Mouse (Mus musculus) B cell, adult 2 months (primary cell): ENCODE data around the gene Gm960.

ENCODE experiments used
- DNase-seq, 2 experiments: peaks; one replicate each; pipeline ENCODE4 v3.0.0; 2022

Gene Gm960

GRCm38 (mm10) chr19:4711098-4711600 lies 12.7 kb upstream of the Gm960 start, which contains the start of gene Sptbn2:
Gene Sptbn2 (plus strand): TSS chr19:4711167.
- DNase-seq, result no peak

GRCm38 (mm10) chr19:4708765-4709164 lies 10.3 kb upstream of the Gm960 start:
- DNase-seq, result no peak

DNA sequence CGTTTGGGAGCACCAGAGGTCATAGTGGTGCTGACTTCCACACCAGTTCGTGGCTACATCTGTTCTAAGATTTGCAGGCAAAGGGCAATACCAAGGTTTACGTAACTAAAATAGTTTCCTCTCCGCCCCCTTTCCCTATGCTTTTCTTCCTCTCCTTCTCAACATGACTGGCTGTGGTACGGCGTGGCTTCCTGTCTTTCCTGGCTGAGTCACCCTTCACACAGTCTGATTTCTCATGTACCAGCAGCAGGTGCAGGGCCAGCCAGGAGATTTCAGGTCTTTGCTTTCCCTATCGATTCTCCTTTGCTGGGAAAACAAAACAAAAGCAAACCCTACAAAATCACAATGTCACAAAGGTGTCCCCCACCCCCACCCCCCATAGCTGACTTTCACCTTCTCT lies 2.8 kb upstream of the Gm960 start:
- no peak for DNase-seq

DNA sequence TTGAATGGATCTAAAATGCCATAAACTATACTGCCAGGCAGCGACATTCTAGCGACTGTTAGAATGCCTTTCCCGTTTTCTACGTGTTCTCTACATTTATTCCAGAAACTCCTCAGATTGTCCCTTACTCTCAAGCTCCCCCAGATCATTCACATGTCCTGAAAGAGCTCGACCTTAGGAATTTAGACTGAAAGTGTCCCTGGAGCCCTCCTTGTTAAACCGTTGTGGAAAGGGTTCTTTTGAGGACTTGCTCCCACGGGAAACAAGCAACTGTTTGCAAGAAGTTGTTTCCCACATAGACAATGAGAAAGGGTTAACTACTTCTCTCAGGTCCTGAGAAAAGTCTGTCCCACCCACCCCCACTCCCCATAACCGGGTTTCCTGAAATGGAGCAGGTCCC lies 2.2 kb upstream of the Gm960 start:
- DNase-seq, result no peak

DNA sequence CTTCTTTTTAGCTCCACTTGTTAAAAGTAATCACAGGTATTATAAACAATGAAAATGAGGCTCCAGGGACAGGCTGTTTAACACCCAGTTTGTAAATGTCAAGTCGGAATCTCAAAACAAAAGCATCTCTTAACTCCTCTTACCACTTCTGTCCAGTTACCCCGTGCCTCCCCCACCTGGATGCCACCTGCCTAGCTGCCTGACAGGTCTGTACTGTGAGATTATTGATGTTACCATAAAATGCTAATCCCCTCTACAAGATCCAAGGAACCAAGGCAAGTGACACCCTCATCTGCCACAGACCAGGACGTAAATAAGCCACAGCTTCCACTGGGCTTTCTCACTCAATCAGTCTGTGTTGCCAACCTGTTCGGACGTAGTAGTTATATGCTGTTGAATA lies 1.4 kb upstream of the Gm960 start:
- DNase-seq, result no peak

DNA sequence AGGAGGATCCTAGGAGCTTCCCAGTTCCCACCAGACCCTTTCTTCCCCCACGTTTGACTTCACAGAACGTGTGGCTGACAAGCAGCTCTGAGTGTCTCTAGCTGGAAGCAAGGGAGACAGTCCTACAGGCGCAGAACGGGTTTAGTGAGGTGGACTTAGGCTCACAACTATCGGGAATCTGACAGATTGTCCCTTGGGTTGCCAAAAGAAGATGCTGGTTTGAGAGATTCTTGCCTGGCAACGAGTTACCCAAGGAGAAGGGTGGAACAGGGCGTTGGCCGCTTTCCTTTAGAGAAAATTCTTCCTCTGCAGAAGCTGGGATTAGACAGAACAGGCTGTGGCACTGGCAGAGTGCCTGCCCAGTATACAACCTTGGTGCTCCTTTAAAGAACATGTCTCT lies 388 bp upstream of the Gm960 start:
- no peak for DNase-seq

DNA sequence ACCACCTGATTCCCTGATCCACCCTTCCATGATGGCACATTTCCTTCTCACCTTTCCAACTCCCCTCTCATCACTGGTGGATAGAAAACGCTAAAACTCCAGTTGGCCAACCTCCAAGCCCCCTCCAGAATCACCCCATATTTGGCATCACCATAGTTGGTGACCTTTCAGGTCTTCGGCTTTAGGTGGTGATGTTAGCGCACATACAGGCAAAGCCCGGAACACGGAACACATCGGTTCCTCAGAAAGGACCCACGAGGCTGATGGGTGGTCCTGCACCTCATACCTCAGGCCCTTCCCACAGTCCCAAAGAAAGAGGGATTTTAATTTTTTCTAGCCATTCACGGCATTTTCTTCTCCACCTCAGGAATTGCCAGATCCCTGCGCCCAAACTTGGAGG lies 747 bp downstream of the Gm960 start:
- DNase-seq, result no peak

DNA sequence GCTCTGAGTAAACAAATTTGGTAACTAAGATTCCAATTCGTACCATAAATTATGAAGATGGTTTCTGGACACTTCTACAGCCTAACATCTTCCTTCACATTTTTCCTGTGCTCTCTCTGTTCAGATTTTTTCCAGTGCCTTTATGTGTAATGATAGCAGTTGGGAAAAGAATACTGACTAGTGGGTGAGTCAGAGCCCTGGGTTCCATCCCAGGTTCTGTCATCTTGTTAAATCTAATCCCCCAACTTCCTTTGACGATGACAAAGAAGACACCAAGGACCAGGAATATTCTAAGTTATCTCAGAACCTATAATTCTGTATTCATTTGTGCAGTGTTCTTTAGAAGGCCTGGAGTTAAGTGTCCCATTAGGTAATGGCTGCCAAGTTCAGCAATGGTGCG lies 1.3 kb downstream of the Gm960 start:
- no peak for DNase-seq

GRCm38 (mm10) chr19:4694346-4694745 lies 4.1 kb downstream of the Gm960 start:
- DNase-seq, result no peak

DNA sequence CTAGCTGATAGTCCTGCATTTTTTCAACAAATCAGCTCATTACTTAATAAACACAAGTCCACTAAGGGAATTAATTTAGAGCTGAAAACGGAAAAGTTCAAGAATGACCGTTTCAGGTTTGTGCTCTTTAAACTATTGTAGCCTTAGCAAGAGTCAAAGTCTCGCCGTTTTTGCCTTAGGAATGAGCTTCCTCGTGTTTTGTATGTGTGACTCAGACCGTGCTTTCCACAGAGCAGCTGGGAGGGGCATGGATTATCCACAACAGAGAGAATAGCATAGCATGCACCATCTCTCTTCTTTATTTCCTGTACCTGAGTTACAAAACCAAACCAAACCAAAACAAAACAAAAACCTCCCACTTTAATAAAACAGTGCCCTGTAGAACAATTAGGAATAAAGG lies 26.1 kb downstream of the Gm960 start:
- DNase-seq, result no peak

- no peak for DNase-seq
These were observed 27.7 kb downstream of the Gm960 start for GRCm38 (mm10) chr19:4670776-4671175.

DNA sequence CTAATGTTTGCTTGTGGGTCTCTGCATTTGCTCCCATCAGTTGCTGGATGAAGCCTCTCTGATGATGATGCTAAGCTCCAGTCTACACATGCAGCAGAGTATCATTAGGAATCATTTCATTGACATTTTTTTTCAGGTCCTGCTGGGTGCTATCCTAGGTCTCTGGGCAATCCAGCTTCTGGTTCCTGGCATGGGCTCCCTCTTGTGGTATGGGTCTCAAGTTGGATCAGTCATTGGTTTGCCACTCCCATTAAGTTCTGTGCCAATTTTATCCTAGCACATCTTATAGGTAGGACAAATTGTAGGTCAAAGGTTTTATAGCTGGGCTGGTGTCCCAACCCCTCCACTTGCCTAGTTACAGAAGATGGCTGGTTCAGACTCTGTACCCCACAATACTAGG lies 31.7 kb downstream of the Gm960 start:
- DNase-seq, result no peak

DNA sequence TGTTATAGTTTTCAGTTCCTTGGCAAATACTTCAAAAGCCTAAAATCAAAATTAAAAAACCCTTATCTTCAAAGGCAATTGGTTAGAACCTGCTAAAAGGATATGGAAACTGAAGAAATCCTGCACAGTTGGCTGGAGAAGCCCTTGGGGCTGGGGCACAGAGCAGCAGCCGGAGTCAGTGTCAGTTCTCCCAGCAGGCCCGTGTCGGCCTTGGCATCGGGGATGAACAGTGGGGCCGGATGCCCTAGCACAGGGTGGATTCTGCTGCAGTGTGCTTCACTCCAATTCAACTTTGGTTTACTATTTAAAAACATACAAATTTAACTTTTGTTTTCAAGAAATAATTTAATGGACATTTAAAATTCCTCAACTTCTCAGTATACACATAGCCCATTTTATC lies 40.3 kb downstream of the Gm960 start:
- no peak for DNase-seq

DNA sequence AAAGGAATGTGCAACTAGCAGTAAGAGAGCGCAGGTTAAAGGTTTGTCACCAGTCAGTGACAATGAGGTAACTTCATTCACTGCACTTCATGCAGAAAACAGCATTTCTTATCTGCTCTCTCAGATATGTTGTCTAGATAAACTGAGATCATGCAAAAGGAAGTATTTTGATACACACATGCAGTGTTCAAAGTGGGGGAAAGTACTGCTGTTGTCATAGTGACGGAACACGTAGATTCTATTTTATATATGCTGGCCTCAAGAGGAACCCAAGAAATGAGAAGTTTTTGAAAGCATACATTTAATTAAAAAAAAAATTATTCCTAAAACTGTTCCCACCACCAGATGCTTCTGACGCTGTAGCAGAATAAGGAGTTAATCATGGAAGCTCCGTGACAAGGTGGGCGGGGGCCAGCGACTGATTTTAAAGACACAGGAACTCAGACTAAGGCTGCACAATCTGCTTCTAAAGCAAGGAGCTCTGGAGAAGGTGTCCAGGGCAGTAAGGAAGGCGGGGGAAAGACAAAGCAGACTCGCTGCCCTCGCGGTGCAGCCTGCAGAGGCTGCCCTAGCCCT lies 51.5 kb downstream of the Gm960 start:
- no peak for DNase-seq

DNA sequence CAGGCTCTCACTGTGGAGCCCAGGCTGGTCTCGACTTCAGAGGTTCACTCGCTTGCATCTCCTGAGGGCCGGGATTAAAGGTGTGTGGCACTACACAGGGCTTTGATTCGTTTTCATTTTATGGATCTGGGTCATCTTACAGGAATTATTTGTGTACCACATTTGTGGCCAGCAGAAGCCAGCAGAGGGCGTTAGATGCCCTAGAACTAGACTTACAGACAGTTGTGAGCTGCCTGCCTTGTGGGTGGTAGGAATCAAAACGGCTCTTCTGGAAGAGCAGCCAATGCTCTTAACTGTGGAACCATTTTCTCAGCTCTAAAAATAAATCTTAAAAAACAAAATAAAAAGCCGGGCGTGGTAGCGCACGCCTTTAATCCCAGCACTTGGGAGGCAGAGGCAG lies 54.2 kb downstream of the Gm960 start:
- DNase-seq, result no peak

DNA sequence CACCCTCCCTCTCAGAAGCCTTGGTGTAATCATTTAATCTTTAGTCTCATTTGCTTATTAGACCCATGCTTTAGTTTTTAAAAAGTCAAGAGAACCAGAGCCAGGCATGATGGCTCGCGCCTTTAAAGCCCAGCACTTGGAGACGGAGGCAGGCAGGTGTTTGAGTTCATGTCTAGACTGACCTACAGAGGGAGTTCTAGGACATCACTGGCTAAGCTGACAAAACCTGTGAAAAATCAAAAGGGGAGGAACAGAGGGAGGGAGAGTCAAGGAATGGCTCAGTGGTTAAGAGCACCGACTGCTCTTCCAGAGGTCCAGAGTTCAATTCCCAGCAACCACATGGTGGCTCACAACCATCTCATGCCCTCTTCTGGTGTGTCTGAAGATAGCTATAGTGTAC lies 62.5 kb downstream of the Gm960 start:
- DNase-seq, result no peak

DNA sequence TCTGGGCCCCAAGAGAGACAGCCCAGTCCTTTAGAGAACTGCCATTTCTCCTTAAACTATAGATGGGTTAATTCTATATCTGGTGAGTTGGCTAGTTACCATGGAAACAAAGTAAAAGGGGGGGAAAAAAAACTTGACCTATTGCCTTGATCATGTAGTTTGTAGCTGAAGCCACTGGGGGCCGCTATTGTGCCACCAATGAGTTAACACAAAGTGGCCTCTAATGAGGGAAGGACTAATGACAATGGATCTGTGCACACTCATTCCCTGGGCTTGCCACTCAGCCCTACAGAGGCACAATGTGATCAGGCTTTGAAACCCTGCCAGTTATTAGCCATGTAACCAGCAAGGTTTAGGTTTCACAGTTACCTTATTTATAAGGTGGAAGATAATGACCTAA lies 69.6 kb downstream of the Gm960 start:
- peak; percentile 83 to 86 for DNase-seq

- DNase-seq, result no peak
These were observed 72.5 kb downstream of the Gm960 start for GRCm38 (mm10) chr19:4625829-4626535.

DNA sequence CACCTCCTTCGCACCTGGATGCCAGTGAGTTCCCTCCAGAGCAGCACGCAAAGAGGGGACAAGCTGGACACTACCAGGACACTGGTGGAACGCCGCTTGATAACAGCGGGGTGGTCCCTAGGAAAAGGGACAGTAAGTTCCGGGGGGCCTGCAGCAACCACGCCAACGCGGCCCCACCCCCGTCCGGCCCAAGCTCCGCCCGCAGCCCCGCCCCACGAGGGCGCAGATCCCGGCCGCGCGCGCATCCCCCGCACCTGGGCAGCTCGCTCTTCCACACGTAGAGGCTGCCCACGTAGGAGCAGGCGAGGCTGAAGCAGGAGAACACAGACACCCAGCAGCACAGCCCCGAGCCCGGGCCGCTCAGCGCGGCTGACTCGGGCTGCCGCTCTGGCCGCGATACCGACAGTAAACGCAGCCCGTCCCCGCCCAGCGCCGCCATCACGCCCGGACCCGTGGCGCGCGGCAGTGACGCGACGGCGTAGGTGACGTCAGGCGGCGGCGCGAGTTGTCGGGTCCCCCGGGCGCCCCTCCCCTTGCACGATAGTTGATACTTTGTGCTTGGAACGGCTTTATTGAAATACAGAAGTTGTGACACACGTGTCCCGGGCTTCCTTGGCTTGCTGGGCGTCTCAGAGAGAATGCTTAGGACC lies 73.2 kb downstream of the Gm960 start, which contains the start of gene Rce1:
Gene Rce1, minus strand, starts transcription at position 463 of the 650 bp plus-strand sequence.
- peak; percentile 95 to 96 for DNase-seq

DNA sequence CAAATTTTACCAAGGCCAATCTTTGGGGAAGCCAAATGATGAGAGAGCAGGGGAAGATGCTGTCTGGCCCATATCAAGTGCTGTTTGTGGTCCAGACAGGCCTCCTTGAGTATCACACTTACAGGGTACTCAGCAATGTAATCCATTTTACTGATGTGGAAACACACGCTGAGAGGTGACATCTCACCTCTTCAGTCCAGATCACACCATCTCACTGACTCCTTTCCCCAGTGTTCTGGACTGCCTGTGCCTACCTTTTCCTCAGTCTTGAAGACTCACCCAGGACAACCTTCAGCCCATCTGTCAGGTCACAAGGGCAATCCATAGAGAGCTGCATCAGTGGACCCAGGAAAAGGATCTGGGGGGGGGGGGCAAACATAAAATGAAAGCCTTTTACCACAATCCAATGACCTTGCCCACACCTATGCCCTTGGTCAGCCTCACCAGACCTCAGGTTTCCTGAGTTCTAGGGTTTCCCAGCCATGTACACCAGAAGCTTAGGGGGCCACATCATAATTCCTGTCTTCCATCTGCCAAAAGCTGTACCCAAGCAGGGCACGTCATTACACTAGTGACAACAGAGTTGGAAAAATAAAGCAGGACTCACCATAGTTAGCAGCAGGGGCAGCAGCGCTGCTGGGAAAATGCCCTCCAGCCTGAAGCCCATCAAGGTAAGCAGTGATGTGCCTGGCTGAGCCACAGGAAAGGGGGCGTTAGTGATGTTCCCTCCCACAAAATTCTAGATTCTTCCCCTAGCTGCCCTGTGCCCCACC lies 73.9 kb downstream of the Gm960 start:
- no peak for DNase-seq

DNA sequence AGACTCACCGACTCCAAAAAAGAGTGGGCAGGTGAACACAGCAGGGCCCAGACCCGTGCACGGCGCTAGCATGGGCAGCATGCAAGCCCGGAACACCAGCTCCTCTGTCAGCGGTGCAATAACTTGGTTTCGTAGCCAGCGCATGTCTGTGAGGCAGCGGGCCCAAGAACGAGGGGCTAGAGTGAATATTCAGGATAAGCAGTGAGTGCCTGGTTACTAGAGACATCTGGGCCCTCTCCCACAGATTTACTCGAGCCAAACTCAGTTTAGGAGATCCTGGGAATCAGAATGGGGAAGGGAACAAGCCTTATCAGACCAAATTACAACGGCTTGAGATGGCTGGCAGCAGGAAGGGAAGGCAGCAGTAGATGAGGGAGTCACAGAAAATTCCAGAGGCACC lies 74.5 kb downstream of the Gm960 start:
- DNase-seq, result no peak

GRCm38 (mm10) chr19:4623419-4623818 lies 75.0 kb downstream of the Gm960 start:
- DNase-seq, result no peak

- no peak for DNase-seq
These were observed 75.7 kb downstream of the Gm960 start for GRCm38 (mm10) chr19:4622780-4623179.
